Mouse (Mus musculus) CD4-positive, CD25-positive, alpha-beta regulatory T cell (primary cell): ENCODE data around the gene Sdhaf3. TPM values are rescaled to one million over a fixed set of nuclear protein-coding genes. Genes with fewer than 3 reads are reported as not detected.

Experiments
- polyA plus RNA-seq: library from polyadenylated mRNA; unstranded; fragments of 100-300 nt; shearing (Covaris generic); gene quantifications from one replicate; pipeline ENCODE4 v1.2.1, GENCODE M21; 2017

Gene Sdhaf3
- polyA plus RNA-seq, result 2.7 TPM

GRCm38 (mm10) chr6:6955764-6956561 lies at the start of gene Sdhaf3:
Sdhaf3 (plus strand) TSS chr6:6956004.

Other genes with a start within 250 kb of the Sdhaf3 start
- 0.17 TPM for gene Dlx6, start 92.7 kb upstream of the Sdhaf3 start, polyA plus RNA-seq
- not detected for gene Dlx5, start 73.9 kb upstream of the Sdhaf3 start, polyA plus RNA-seq